Mouse (Mus musculus) adrenal gland, adult 18-20 months (tissue): ENCODE results near the gene Zdhhc19. TPM values are rescaled to one million over a fixed set of nuclear protein-coding genes. Genes with fewer than 3 reads are reported as not detected.
A peak's percentile ranks its signal among the peaks of the same experiment; 100 is the strongest.

ENCODE experiments used
- DNase-seq, 2 experiments: peaks; one replicate each; pipeline ENCODE4 v3.0.0; 2021 to 2022; ENCODE audit warnings: low spot score in 2 of 2
- total RNA-seq, 2 experiments: library from RNA; stranded (reverse); gene quantifications; 1 replicate in 1 of 2; 2 replicates in 1 of 2; pipeline ENCODE4 v1.2.3; 2021

The Zdhhc19 gene
- total RNA-seq, 2 experiments from 2014 or later: not detected

- no peak for DNase-seq
Measured at GRCm38 (mm10) chr16:32547156-32548068, 51.3 kb downstream of the Zdhhc19 start.

GRCm38 (mm10) chr16:32550084-32550483 is 54.0 kb downstream of the Zdhhc19 start:
- no peak for DNase-seq

GRCm38 (mm10) chr16:32550487-32550886 is 54.4 kb downstream of the Zdhhc19 start:
- DNase-seq: no peak

GRCm38 (mm10) chr16:32551346-32551747 is 55.3 kb downstream of the Zdhhc19 start:
- DNase-seq: no peak

GRCm38 (mm10) chr16:32555588-32555987 is 59.5 kb downstream of the Zdhhc19 start:
- no peak for DNase-seq

GRCm38 (mm10) chr16:32559493-32559892 is 63.4 kb downstream of the Zdhhc19 start:
- DNase-seq: no peak

GRCm38 (mm10) chr16:32563056-32563793 is 67.2 kb downstream of the Zdhhc19 start:
- no peak for DNase-seq

GRCm38 (mm10) chr16:32567282-32567681 is 71.2 kb downstream of the Zdhhc19 start:
- DNase-seq: no peak

- DNase-seq: no peak
Measured at GRCm38 (mm10) chr16:32568401-32568800, 72.3 kb downstream of the Zdhhc19 start.

- DNase-seq: no peak
Measured at GRCm38 (mm10) chr16:32570042-32570441, 74.0 kb downstream of the Zdhhc19 start.

GRCm38 (mm10) chr16:32572528-32572927 is 76.5 kb downstream of the Zdhhc19 start:
- DNase-seq: no peak

- DNase-seq: no peak
Measured at GRCm38 (mm10) chr16:32586482-32586881, 90.4 kb downstream of the Zdhhc19 start.

GRCm38 (mm10) chr16:32588568-32588967 is 92.5 kb downstream of the Zdhhc19 start:
- no peak for DNase-seq

- DNase-seq: no peak
Measured at GRCm38 (mm10) chr16:32591521-32591920, 95.5 kb downstream of the Zdhhc19 start.

- DNase-seq: no peak
Measured at GRCm38 (mm10) chr16:32593283-32593805, 97.3 kb downstream of the Zdhhc19 start.

GRCm38 (mm10) chr16:32593916-32594315 is 97.9 kb downstream of the Zdhhc19 start:
- no peak for DNase-seq

GRCm38 (mm10) chr16:32594701-32595100 is 98.6 kb downstream of the Zdhhc19 start:
- DNase-seq: no peak

GRCm38 (mm10) chr16:32595142-32595855 is 99.2 kb downstream of the Zdhhc19 start:
- DNase-seq: no peak

GRCm38 (mm10) chr16:32597909-32598381 is 101.9 kb downstream of the Zdhhc19 start:
- DNase-seq: peak in 1 of 2 experiments; percentile 40

GRCm38 (mm10) chr16:32599151-32599550 is 103.1 kb downstream of the Zdhhc19 start:
- DNase-seq: no peak

GRCm38 (mm10) chr16:32602193-32602685 is 106.2 kb downstream of the Zdhhc19 start:
- no peak for DNase-seq
